Mouse (Mus musculus) frontal cortex, adult (tissue): Measurements from ENCODE around the gene Nucb1.
"Not testable (repeated sequence)": the region's sequence is repeated elsewhere in the genome, so short reads cannot be mapped to it uniquely, and the experiment has no call there.

Source experiments
- ATAC-seq: cut with Nextera tagmentation; 2 replicates; pipeline ENCODE4 v1.9.2; 2017; ENCODE audit warnings: mild to moderate bottlenecking, moderate library complexity, mixed read lengths; ENCODE audit not compliant: low TSS enrichment

Nucb1 gene

GRCm38 (mm10) chr7:45488293-45489204 is 21.7 kb downstream of the Nucb1 start, which contains the start of gene Dhdh:
TSS of gene Dhdh (minus strand) at chr7:45488805.
- ATAC-seq, result peak; percentile 36; the same call in 1 of the 2 replicates

- no peak for ATAC-seq
Observed at GRCm38 (mm10) chr7:45487861-45488292, 22.3 kb downstream of the Nucb1 start.

DNA sequence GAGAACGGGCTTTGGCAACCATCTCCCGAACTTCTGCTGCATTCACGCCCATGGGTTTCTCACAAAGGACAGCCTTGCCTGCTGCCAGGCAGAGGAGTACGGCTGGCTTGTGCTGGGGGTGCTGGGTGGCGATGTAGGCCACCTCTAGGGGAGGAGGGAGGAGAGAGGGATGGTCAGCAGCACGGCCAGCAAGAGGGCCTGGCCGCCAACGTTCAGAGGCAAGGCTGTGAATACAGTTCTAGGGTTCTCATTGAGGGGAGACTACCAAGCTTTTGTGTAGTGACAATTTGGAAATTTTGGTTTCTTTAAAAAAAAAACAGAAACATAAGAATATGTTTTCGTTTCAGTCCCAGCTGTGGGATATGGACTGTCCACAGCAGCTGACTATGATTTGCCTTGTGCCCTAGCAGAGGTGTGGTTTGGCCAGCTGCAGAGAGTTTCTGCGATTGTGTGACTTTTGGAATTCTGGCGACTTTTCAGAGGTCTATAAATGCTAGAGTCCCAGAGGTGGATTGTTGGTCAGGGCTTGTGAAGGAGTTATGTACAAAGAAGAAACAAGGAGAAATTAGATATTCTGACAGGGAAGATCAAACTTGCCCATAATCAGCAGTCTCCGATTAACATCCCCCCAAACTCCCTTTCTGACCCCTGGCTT is 23.3 kb downstream of the Nucb1 start, which contains the start of gene Gm45808:
Gm45808 (minus strand) TSS at position 51 of the 655 bp plus-strand sequence.
- ATAC-seq, result no peak; the same call in 1 of the 2 replicates

DNA sequence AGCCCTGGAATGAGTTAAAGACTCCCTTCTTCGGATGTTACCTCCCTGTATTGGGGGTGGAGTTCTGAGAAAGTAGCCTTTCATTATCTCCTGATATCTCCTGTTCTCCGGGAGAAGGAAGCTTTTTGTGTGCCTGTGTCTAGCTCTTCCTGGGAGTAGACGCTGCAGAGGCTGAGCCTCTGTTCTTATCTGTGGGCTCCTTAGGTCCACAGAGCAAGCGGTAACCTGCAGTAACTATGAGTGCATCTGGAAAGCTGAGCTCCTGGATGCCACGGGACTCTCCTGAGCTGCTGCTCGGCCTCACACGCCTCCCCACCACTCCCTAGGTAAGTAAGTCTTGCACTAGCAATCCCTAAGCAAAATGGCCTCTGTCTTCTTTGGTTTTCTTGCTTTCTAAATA is 24.0 kb downstream of the Nucb1 start:
- no peak for ATAC-seq

- ATAC-seq, result not testable (repeated sequence)
Observed at GRCm38 (mm10) chr7:45484985-45485384, 25.2 kb downstream of the Nucb1 start.

GRCm38 (mm10) chr7:45482166-45482565 is 28.0 kb downstream of the Nucb1 start:
- no peak for ATAC-seq

DNA sequence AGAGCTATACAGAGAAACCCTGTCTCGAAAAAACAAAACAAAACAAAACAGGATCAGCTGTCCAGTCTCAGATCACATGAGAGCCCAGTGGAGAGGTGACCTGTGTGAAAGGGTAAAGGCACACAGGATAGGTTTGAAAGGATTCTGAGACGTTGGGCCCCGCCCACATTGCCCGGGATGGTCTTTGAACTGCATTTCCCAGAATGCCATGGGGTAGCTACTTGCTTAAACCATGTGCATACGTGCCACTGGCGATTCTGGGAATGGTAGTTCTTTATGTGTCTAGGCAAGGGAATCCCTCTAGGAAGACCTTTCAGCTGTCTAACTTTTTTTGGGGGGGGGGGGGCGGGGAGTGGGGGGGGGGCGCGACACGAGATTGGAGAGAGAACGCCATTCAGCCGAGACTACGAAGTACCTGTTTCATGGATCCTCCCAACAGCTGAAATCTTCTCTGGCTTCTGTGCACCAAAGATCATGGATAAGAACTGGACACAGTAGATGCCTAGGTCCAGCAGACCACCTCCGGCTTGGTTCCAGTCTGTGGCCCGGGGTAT is 28.8 kb downstream of the Nucb1 start, which contains the start of gene Tulp2:
Tulp2 (plus strand) TSS at position 504 of the 554 bp plus-strand sequence.
- peak; percentile 69; the same call in 1 of the 2 replicates for ATAC-seq

DNA sequence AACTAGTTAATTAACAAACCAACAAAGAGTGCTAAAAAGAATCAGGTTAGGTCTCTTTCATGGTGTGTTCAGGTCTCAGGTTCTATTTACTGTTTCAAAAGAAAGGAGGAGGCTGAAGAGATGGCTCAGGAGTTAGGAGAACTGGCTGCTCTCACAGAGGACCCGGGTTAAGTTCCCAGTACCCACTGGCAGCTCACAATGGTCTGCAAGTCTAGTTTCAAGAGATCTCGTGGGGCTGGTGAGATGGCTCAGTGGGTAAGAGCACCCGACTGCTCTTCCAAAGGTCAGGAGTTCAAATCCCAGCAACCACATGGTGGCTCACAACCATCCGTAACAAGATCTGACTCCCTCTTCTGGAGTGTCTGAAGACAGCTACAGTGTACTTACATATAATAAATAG is 29.9 kb downstream of the Nucb1 start:
- ATAC-seq, result not testable (repeated sequence)

- no peak for ATAC-seq
Observed at GRCm38 (mm10) chr7:45478774-45479173, 31.4 kb downstream of the Nucb1 start.

- ATAC-seq, result peak; percentile 70; the same call in 1 of the 2 replicates
Observed at GRCm38 (mm10) chr7:45477003-45477402, 33.2 kb downstream of the Nucb1 start.

GRCm38 (mm10) chr7:45476453-45476852 is 33.8 kb downstream of the Nucb1 start:
- no peak for ATAC-seq

DNA sequence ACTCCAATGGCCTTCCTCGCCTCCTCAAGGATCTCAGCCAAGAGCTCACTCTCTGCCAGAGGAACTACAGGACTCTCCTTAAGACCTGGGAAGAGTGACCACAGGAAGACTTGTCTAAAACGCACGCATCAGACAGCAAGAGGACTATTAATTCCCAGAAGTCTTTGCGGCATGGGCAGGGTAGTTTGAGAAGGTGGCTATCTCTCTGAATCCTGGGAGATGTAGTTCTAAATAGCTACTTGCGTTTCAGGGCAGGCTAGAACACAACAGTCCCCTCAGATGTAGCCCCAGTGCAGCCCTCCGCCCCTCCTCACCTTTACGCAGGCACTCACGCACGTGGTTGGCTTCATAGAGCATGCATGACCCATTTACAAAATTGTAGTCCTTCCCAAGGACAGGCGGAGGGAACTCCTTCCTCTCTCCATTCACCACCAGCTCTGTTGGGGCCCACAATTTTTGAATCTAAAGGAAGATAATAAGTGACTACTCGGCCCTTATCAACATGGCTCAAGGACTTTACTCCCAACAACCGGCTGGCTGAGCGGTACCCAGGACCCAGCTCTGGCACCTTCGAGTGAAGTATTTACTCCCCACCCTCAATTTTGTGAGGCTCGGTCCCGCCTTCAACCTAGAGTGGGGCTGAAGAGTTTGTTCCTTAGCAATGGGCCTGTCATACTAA is 34.8 kb downstream of the Nucb1 start:
- ATAC-seq, result peak; percentile 48; the same call in 1 of the 2 replicates

DNA sequence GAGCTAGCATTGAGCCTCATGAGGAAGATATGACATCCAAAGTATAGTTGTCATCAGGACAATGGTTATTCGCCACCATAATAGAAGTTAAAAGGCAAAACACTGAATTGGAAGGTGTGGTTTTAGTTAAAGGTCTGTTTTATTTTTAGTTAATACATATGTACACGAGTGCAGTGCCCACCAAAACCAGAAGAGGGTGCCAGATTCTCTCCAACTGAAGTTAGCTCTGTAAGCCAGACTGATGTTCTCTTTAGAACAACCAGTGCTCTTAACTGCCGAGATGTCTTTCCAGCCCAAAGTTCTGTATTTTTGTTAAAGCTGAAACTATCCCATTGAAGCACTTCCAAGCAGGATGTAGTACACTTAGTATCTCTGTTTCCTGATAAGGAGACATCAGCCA is 39.3 kb downstream of the Nucb1 start:
- ATAC-seq, result peak; percentile 38; the same call in 1 of the 2 replicates

GRCm38 (mm10) chr7:45467090-45467670 is 43.0 kb downstream of the Nucb1 start:
- no peak for ATAC-seq

GRCm38 (mm10) chr7:45466283-45467089 is 43.7 kb downstream of the Nucb1 start, which contains the start of gene Bax:
TSS of gene Bax (minus strand) at chr7:45466898.
- peak; percentile 35 for ATAC-seq

DNA sequence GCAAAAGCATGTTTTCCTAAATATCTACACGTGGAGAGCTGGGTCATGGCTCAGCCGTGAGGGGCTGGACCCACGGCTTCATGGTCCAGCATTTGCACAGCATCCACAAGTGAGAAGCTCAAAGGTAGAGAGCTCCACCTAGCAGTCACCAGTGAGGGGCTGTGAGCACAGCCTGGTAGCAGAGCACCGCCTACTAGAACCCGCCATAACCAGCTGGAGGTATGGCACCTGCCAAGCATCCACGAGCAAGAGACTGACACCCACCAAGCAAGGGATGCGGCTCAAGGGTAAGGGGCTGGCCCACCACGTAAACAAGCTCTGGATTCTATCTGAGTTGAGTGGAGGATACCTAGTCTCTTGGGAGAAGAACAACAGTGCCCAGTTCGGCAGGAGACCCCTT is 44.7 kb downstream of the Nucb1 start:
- no peak for ATAC-seq

- ATAC-seq, result no peak
Observed at GRCm38 (mm10) chr7:45465112-45465511, 45.1 kb downstream of the Nucb1 start.

DNA sequence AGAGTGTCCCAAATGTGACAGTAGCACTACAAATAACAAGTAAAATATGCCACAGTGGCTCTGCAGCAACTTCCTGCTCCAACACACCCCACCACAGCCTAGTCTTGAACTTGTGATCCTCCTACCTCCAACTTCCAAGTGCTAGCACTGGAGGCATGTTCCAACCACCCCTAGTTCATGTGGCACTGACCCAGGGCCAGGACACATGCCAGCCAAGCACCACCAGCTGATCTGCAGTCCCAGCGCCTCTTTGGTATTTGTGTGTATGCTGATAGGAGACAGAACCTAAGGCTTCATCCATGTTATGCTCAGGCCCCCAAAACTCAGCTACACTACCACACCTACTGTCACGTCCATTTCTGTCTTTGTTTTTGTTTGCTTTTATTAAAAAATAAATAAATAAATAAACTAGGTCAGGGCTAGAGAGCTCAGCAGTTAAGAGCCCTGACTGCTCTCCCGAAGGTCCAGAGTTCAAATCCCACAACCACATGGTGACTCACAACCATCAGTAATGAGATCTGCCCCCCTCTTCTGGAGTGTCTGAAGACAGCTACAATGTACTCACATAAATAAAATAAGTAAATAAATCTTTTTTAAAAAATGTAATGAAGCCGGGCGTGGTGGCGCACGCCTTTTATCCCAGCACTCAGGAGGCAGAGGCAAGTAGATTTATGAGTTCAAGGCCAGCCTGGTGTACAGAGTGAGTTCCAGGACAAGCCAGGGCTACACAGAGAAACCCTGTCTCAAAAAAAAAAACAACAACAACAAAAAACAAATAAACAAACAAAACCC is 46.0 kb downstream of the Nucb1 start:
- no peak for ATAC-seq

DNA sequence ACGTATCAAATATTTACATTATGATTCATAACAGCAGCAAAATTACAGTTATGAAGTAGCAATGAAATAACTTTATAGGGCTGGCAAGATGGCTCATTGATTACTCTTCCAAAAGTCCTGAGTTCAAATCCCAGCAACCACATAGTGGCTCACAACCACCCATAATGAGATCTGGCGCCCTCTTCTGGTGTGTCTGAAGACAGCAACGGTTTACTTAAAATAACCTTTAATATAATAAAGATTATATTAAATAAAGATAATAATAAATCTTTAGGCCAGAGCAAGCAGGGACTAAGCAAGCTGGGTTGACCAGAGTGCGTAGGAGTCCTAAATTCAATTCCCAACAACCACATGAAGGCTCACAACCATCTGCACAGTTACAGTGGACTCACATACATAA is 47.3 kb downstream of the Nucb1 start:
- ATAC-seq, result not testable (repeated sequence)
